ENCODE assay signal across 10 mouse cellular contexts in the genomic region with DNA sequence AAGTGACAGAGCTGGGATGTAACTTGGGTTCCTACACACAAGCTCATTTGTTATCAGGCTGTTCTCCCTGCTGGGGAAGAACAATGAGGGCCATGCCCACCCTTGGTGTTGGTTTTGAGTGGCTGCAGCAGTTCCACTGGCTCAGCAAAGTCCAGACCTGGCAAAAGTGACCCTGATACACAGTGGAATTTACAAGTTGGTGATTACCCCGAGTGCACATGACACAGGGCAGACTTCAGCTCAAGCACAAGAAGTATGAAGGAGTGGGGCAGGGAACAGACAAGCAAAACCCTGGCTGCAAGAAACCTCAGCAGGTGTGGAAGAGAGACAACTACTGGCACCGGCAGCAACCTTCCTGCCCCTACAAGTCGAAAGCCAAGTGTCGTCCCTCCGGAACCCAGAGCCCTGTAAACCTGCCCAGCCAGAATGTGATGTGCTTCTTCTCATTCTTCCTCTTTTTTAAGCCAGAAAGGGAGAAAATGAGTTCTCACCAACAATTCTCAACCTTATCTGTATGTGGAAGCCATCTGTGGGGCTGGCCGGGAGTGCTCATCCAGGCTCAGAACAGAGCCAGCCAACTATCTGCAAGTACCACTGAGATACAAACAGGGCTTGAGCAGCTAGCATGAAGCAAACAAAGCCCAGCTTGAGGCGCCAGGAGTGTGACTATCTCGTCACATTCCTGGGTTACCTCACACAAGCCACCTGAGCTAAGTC. TPM values are rescaled to one million over a fixed set of nuclear protein-coding genes. Genes with fewer than 3 reads are reported as not detected.
DNase-seq lines count a peak whose midpoint lies in the region; ATAC-seq lines count a peak whose summit lies in the region.
"Had no signal": no experiment of that assay in that cellular context is flagged by ENCODE, and none has a peak within 500 bp of the region (broad histone marks: within the 10 kb centered on the region; RNA-seq: fewer than 3 reads in every experiment).

No protein-coding gene starts in this region.

- H3K4me2 ChIP-seq in hindbrain, embryonic 16.5 days (ENCODE audit: low read length), result no peak overlapping the region
- H3K4me2 ChIP-seq in liver, embryonic 15.5 days, result peak overlapping the region; percentile 40
- H3K4me2 ChIP-seq: limb, embryonic 13.5 days had no signal

- WGBS in heart, embryonic 10.5 days, result 42% methylated on average over 8 of the region's 8 CpGs
- 57% methylated on average over 8 of the region's 8 CpGs for WGBS in hindbrain, embryonic 16.5 days
- 17% methylated on average over 8 of the region's 8 CpGs for WGBS in liver, embryonic 15.5 days (ENCODE audit: insufficient replicate concordance)

- no peak overlapping the region for H3K9ac ChIP-seq in hindbrain, embryonic 16.5 days (ENCODE audit: low read depth, low read length)
- peak overlapping the region; percentile 45; the same call in 1 of the 2 replicates for H3K9ac ChIP-seq in liver, embryonic 15.5 days

- DNase-seq in heart, embryonic 10.5 days (ENCODE audit: low spot score), result no peak
- no peak for DNase-seq in heart, postnatal 36 days
- DNase-seq in MEL-GATA-1-ER (ENCODE audit: extremely low read depth, low read depth), result peak; percentile 96
- DNase-seq in adrenal gland, adult 18-20 months (ENCODE audit: low spot score in 2 of 2), result no peak
- no peak for DNase-seq in left cerebral cortex, postnatal 4 days

- ATAC-seq in hindbrain, embryonic 16.5 days, result no peak
- ATAC-seq in liver, embryonic 15.5 days (ENCODE audit: insufficient read depth), result no peak
- no peak for ATAC-seq in activated CD4-positive, CD25-positive, alpha-beta regulatory T cell, adult 4 months

- H3K27ac ChIP-seq in heart, embryonic 10.5 days, result peak overlapping the region; percentile 56
- H3K27ac ChIP-seq in hindbrain, embryonic 16.5 days (ENCODE audit: low read depth, low read length), result peak overlapping the region; percentile 56
- peak overlapping the region; percentile 75 for H3K27ac ChIP-seq in liver, embryonic 15.5 days (replicated peaks)
- H3K27ac ChIP-seq: limb, embryonic 13.5 days had no signal

- peak overlapping the region; percentile 12 for H3K4me3 ChIP-seq in heart, embryonic 10.5 days
- H3K4me3 ChIP-seq in hindbrain, embryonic 16.5 days (ENCODE audit: low read length), result no peak overlapping the region
- no peak overlapping the region for H3K4me3 ChIP-seq in liver, embryonic 15.5 days (replicated peaks)
- H3K4me3 ChIP-seq: limb, embryonic 13.5 days had no signal

- H3K36me3 ChIP-seq in heart, embryonic 10.5 days, result peaks cover 31% of the 10 kb centered on the region
- H3K36me3 ChIP-seq in hindbrain, embryonic 16.5 days (ENCODE audit: control insufficient read depth, insufficient read depth, low read length), result peaks cover 18% of the 10 kb centered on the region
- H3K36me3 ChIP-seq in liver, embryonic 15.5 days (replicated peaks), result peaks cover 47% of the 10 kb centered on the region

- no peaks in the 10 kb centered on the region for H3K9me3 ChIP-seq in heart, embryonic 10.5 days
- H3K9me3 ChIP-seq in hindbrain, embryonic 16.5 days (ENCODE audit: control insufficient read depth, low read length), result no peaks in the 10 kb centered on the region
- no peaks in the 10 kb centered on the region for H3K9me3 ChIP-seq in liver, embryonic 15.5 days (replicated peaks)
- H3K9me3 ChIP-seq: limb, embryonic 13.5 days had no signal

- H3K27me3 ChIP-seq in heart, embryonic 10.5 days (ENCODE audit: insufficient read depth, poor library complexity, severe bottlenecking), result no peaks in the 10 kb centered on the region
- H3K27me3 ChIP-seq in hindbrain, embryonic 16.5 days (replicated peaks; ENCODE audit: control insufficient read depth, insufficient read depth, low read length), result no peaks in the 10 kb centered on the region
- no peaks in the 10 kb centered on the region for H3K27me3 ChIP-seq in liver, embryonic 15.5 days
- H3K27me3 ChIP-seq: CH12.LX; limb, embryonic 13.5 days had no signal

- intact Hi-C loops in heart, postnatal 36 days (cut with DNase I), result loop anchor here (2.0 to 5.0 kb wide), 2 partner anchors 15 to 220 kb away; no protein-coding TSS in a partner anchor
- intact Hi-C loops in left cerebral cortex, postnatal 4 days (cut with DNase I), result no loop called here

- H3K4me1 ChIP-seq in heart, embryonic 10.5 days, result peaks cover 53% of the 10 kb centered on the region
- H3K4me1 ChIP-seq in hindbrain, embryonic 16.5 days (ENCODE audit: control insufficient read depth, insufficient read depth, low read depth, low read length), result peaks cover 11% of the 10 kb centered on the region
- peaks cover 56% of the 10 kb centered on the region for H3K4me1 ChIP-seq in liver, embryonic 15.5 days (replicated peaks)

RNA-seq across cellular contexts. Expression of a gene that starts 8.3 kb away (rescaled TPM):
- polyA plus RNA-seq in heart, embryonic 10.5 days (2016; fragmentation: Nextera tagmentation; extraction: Ambion mirVana), result 0.19 and 0.34 TPM in 2 replicates
- total RNA-seq in heart, postnatal 36 days (2021), result under 1 TPM in 1 of 2 experiments, not detected in 1; 0.43 TPM
- 0.34 TPM in 1 of 2 replicates, not detected in the other for polyA plus RNA-seq in hindbrain, embryonic 16.5 days (2015; fragmentation: Nextera tagmentation; extraction: Ambion mirVana)
- 0.24 TPM in 1 of 2 replicates, not detected in the other for polyA plus RNA-seq in liver, embryonic 15.5 days (2015; fragmentation: Nextera tagmentation; extraction: Ambion mirVana)
- not detected for total RNA-seq in adrenal gland, adult 18-20 months (2021)
- under 1 TPM; 0.70 to 0.78 TPM for polyA plus RNA-seq in activated CD4-positive, CD25-positive, alpha-beta regulatory T cell, adult 4 months (2017; shearing (Covaris generic))
- not detected for total RNA-seq in left cerebral cortex, postnatal 4 days (2021)
- total RNA-seq: CH12.LX had no signal
- polyA plus RNA-seq: limb, embryonic 13.5 days had no signal

RNA-seq across cellular contexts. Expression of a gene that starts 9.7 kb away (rescaled TPM):
- polyA plus RNA-seq in heart, embryonic 10.5 days (2016; fragmentation: Nextera tagmentation; extraction: Ambion mirVana), result 52.0 and 59.8 TPM in 2 replicates
- total RNA-seq in heart, postnatal 36 days (2021), result 10 to 100 TPM; 12.4 to 13.0 TPM
- 62.2 and 67.8 TPM in 2 replicates for polyA plus RNA-seq in hindbrain, embryonic 16.5 days (2015; fragmentation: Nextera tagmentation; extraction: Ambion mirVana)
- 13.2 and 14.1 TPM in 2 replicates for polyA plus RNA-seq in liver, embryonic 15.5 days (2015; fragmentation: Nextera tagmentation; extraction: Ambion mirVana)
- total RNA-seq in adrenal gland, adult 18-20 months (2021), result 10 to 100 TPM; 32.0 to 43.8 TPM
- polyA plus RNA-seq in activated CD4-positive, CD25-positive, alpha-beta regulatory T cell, adult 4 months (2017; shearing (Covaris generic)), result 10 to 100 TPM; 11.2 to 13.3 TPM
- 10 to 100 TPM; 68.7 to 71.8 TPM for total RNA-seq in left cerebral cortex, postnatal 4 days (2021)

RNA-seq across cellular contexts. Expression of a gene that starts 16.1 kb away (rescaled TPM):
- polyA plus RNA-seq in heart, embryonic 10.5 days (2016; fragmentation: Nextera tagmentation; extraction: Ambion mirVana), result 13.7 and 13.9 TPM in 2 replicates
- total RNA-seq in heart, postnatal 36 days (2021), result 10 to 100 TPM; 54.3 to 62.1 TPM
- polyA plus RNA-seq in hindbrain, embryonic 16.5 days (2015; fragmentation: Nextera tagmentation; extraction: Ambion mirVana), result 43.7 and 43.8 TPM in 2 replicates
- polyA plus RNA-seq in liver, embryonic 15.5 days (2015; fragmentation: Nextera tagmentation; extraction: Ambion mirVana), result 19.2 and 20.2 TPM in 2 replicates
- total RNA-seq in adrenal gland, adult 18-20 months (2021), result 100 to 1,000 TPM; 189 TPM
- 10 to 100 TPM; 29.0 to 44.1 TPM for polyA plus RNA-seq in activated CD4-positive, CD25-positive, alpha-beta regulatory T cell, adult 4 months (2017; shearing (Covaris generic))
- 100 to 1,000 TPM; 168 to 174 TPM for total RNA-seq in left cerebral cortex, postnatal 4 days (2021)

RNA-seq across cellular contexts. Expression of a gene that starts 17.9 kb away (rescaled TPM):
- 1.1 and 2.4 TPM in 2 replicates for polyA plus RNA-seq in heart, embryonic 10.5 days (2016; fragmentation: Nextera tagmentation; extraction: Ambion mirVana)
- 1 to 10 TPM in 1 of 2 experiments, under 1 TPM in 1; 0.75 to 2.8 TPM for total RNA-seq in heart, postnatal 36 days (2021)
- polyA plus RNA-seq in hindbrain, embryonic 16.5 days (2015; fragmentation: Nextera tagmentation; extraction: Ambion mirVana), result 2.5 and 2.6 TPM in 2 replicates
- 2.7 and 2.8 TPM in 2 replicates for polyA plus RNA-seq in liver, embryonic 15.5 days (2015; fragmentation: Nextera tagmentation; extraction: Ambion mirVana)
- total RNA-seq in adrenal gland, adult 18-20 months (2021), result 10 to 100 TPM; 33.1 to 33.4 TPM
- 10 to 100 TPM; 25.3 to 42.0 TPM for polyA plus RNA-seq in activated CD4-positive, CD25-positive, alpha-beta regulatory T cell, adult 4 months (2017; shearing (Covaris generic))
- 1 to 10 TPM; 3.4 to 3.5 TPM for total RNA-seq in left cerebral cortex, postnatal 4 days (2021)

RNA-seq across cellular contexts. Expression of a gene that starts 29.7 kb away (rescaled TPM):
- polyA plus RNA-seq in heart, embryonic 10.5 days (2016; fragmentation: Nextera tagmentation; extraction: Ambion mirVana), result 0.23 and 0.27 TPM in 2 replicates
- under 1 TPM in 1 of 2 experiments, not detected in 1; 0.28 TPM for total RNA-seq in heart, postnatal 36 days (2021)
- polyA plus RNA-seq in hindbrain, embryonic 16.5 days (2015; fragmentation: Nextera tagmentation; extraction: Ambion mirVana), result 2.0 and 2.3 TPM in 2 replicates
- polyA plus RNA-seq in liver, embryonic 15.5 days (2015; fragmentation: Nextera tagmentation; extraction: Ambion mirVana), result not detected in 2 replicates
- total RNA-seq in adrenal gland, adult 18-20 months (2021), result under 1 TPM; 0.10 to 0.16 TPM
- polyA plus RNA-seq in activated CD4-positive, CD25-positive, alpha-beta regulatory T cell, adult 4 months (2017; shearing (Covaris generic)), result under 1 TPM in 1 of 2 experiments, not detected in 1; 0.17 TPM
- under 1 TPM in 1 of 2 experiments, not detected in 1; 0.12 TPM for total RNA-seq in left cerebral cortex, postnatal 4 days (2021)
